Mouse (Mus musculus) adipocyte (in vitro differentiated cells): Measurements from ENCODE around the gene Tent4a.

Source experiments
- DNase-seq: peaks from one replicate; pipeline ENCODE4 v3.0.0-alpha.2; 2016; ENCODE audit warnings: low spot score

The Tent4a gene

GRCm38 (mm10) chr13:69519137-69519536 is 15.3 kb downstream of the Tent4a start:
- no peak for DNase-seq

GRCm38 (mm10) chr13:69517445-69517844 is 17.0 kb downstream of the Tent4a start:
- DNase-seq, result peak; percentile 32

GRCm38 (mm10) chr13:69515091-69515490 is 19.3 kb downstream of the Tent4a start:
- no peak for DNase-seq

GRCm38 (mm10) chr13:69509391-69510244 is 24.8 kb downstream of the Tent4a start:
- DNase-seq, result peak; percentile 53

- DNase-seq, result no peak
These were observed 26.8 kb downstream of the Tent4a start for GRCm38 (mm10) chr13:69507666-69508065.

GRCm38 (mm10) chr13:69506341-69507086 is 27.9 kb downstream of the Tent4a start:
- no peak for DNase-seq

GRCm38 (mm10) chr13:69502863-69503262 is 31.6 kb downstream of the Tent4a start:
- no peak for DNase-seq

- no peak for DNase-seq
These were observed 32.2 kb downstream of the Tent4a start for GRCm38 (mm10) chr13:69502157-69502750.

GRCm38 (mm10) chr13:69498276-69498675 is 36.1 kb downstream of the Tent4a start:
- DNase-seq, result no peak

GRCm38 (mm10) chr13:69492876-69493463 is 41.4 kb downstream of the Tent4a start:
- peak; percentile 62 for DNase-seq

GRCm38 (mm10) chr13:69489777-69490176 is 44.6 kb downstream of the Tent4a start:
- no peak for DNase-seq

- DNase-seq, result no peak
These were observed 45.7 kb downstream of the Tent4a start for GRCm38 (mm10) chr13:69488565-69489255.

GRCm38 (mm10) chr13:69487611-69488275 is 46.7 kb downstream of the Tent4a start:
- no peak for DNase-seq

- no peak for DNase-seq
These were observed 47.3 kb downstream of the Tent4a start for GRCm38 (mm10) chr13:69487108-69487507.

GRCm38 (mm10) chr13:69485833-69486232 is 48.6 kb downstream of the Tent4a start:
- no peak for DNase-seq

GRCm38 (mm10) chr13:69485326-69485725 is 49.1 kb downstream of the Tent4a start:
- DNase-seq, result no peak

GRCm38 (mm10) chr13:69482751-69483150 is 51.7 kb downstream of the Tent4a start:
- DNase-seq, result no peak

- DNase-seq, result no peak
These were observed 52.5 kb downstream of the Tent4a start for GRCm38 (mm10) chr13:69481634-69482505.

- no peak for DNase-seq
These were observed 53.4 kb downstream of the Tent4a start for GRCm38 (mm10) chr13:69481026-69481425.

- DNase-seq, result no peak
These were observed 54.5 kb downstream of the Tent4a start for GRCm38 (mm10) chr13:69479906-69480305.
